Mouse (Mus musculus): ENCODE results near the gene Hsd17b12.

The Hsd17b12 gene

GRCm38 (mm10) chr2:94010335-94011291 is 147.2 kb downstream of the Hsd17b12 start, which contains the start of gene Alkbh3:
TSS of gene Alkbh3 (minus strand) at chr2:94010807.
- DNase-seq (ENCODE audit: low spot score in 2 of 2) = peak; percentile 97

- peak; percentile 93 to 94 for DNase-seq (ENCODE audit: low spot score in 2 of 2)
Measured at GRCm38 (mm10) chr2:94002331-94002730, 155.4 kb downstream of the Hsd17b12 start.

GRCm38 (mm10) chr2:94001918-94002317 is 155.8 kb downstream of the Hsd17b12 start:
- no peak for DNase-seq (ENCODE audit: low spot score in 2 of 2)

- no peak for DNase-seq (ENCODE audit: low spot score in 2 of 2)
Measured at GRCm38 (mm10) chr2:94001411-94001810, 156.4 kb downstream of the Hsd17b12 start.

GRCm38 (mm10) chr2:93996254-93996653 is 161.5 kb downstream of the Hsd17b12 start, which contains the start of gene Gm27027:
TSS of gene Gm27027 (minus strand) at chr2:93996354.
- DNase-seq (ENCODE audit: low spot score in 2 of 2) = no peak

- DNase-seq (ENCODE audit: low spot score in 2 of 2) = no peak
Measured at GRCm38 (mm10) chr2:93992810-93993209, 165.0 kb downstream of the Hsd17b12 start.

GRCm38 (mm10) chr2:93992259-93992658 is 165.5 kb downstream of the Hsd17b12 start:
- DNase-seq (ENCODE audit: low spot score in 2 of 2) = peak; percentile 56 to 70

GRCm38 (mm10) chr2:93991336-93991735 is 166.4 kb downstream of the Hsd17b12 start:
- DNase-seq (ENCODE audit: low spot score in 2 of 2) = no peak

- no peak for DNase-seq (ENCODE audit: low spot score in 2 of 2)
Measured at GRCm38 (mm10) chr2:93988440-93988839, 169.3 kb downstream of the Hsd17b12 start.

Data from right cerebral cortex, postnatal 10 days (tissue).